Mouse (Mus musculus): ENCODE data around the gene Ankrd50.

GRCm38 (mm10) chr3:38490720-38491119, 6.1 kb upstream of the Ankrd50 start:
- TF ChIP-seq GATA1 (IDR thresholded peaks at IDR 0.05; ENCODE audit: low read length) (no peak), TAL1 (IDR thresholded peaks at IDR 0.05; ENCODE audit: low read length) (no peak)

Data from erythroblast, embryonic 14.5 days (primary cell).